Mouse (Mus musculus): ENCODE data around the gene Ccer2. TPM values are rescaled to one million over a fixed set of nuclear protein-coding genes. Genes with fewer than 3 reads are reported as not detected.
A peak's percentile ranks its signal among the peaks of the same experiment; 100 is the strongest.

Ccer2 gene
- not detected in 2 replicates for polyA plus RNA-seq (2015; fragmentation: Nextera tagmentation; extraction: Ambion mirVana)

GRCm38 (mm10) chr7:28756079-28756478, at the start of gene Ccer2:
Ccer2 (plus strand) TSS chr7:28756174.
- H3K9ac ChIP-seq: no peak within 1 kb of the TSS
- H3K27ac ChIP-seq: no peak within 1 kb of the TSS
- 0 out of 2 replicates have a peak, but pooled peaks have one; percentile 19 for ATAC-seq
- 2% methylated on average over 17 of the region's 17 CpGs for WGBS
- H3K27me3 ChIP-seq (replicated peaks): peaks cover 8% of the 10 kb centered on the region
- H3K4me1 ChIP-seq (replicated peaks): peaks cover 5% of the 10 kb centered on the region; the same call in 1 of the 2 replicates
- H3K36me3 ChIP-seq: peaks cover 17% of the 10 kb centered on the region
- peak within 1 kb of the TSS; percentile 17; the same call in 1 of the 2 replicates for H3K4me2 ChIP-seq (replicated peaks)
- no peaks in the 10 kb centered on the region for H3K9me3 ChIP-seq
- no peak within 1 kb of the TSS for H3K4me3 ChIP-seq (replicated peaks)

- H3K4me1 ChIP-seq (replicated peaks): no peaks in the 10 kb centered on the region
- H3K36me3 ChIP-seq: no peaks in the 10 kb centered on the region
- H3K27me3 ChIP-seq (replicated peaks): no peaks in the 10 kb centered on the region
- no peak for ATAC-seq
- H3K27ac ChIP-seq: no peak overlapping the region
- no peaks in the 10 kb centered on the region for H3K9me3 ChIP-seq
- no peak overlapping the region for H3K9ac ChIP-seq
- H3K4me2 ChIP-seq (replicated peaks): no peak overlapping the region
- no peak overlapping the region for H3K4me3 ChIP-seq (replicated peaks)
Measured at GRCm38 (mm10) chr7:28709454-28709853, 46.5 kb upstream of the Ccer2 start.

- H3K4me1 ChIP-seq (replicated peaks): no peaks in the 10 kb centered on the region
- WGBS: 69% methylated on average over 3 of the region's 3 CpGs
- H3K36me3 ChIP-seq: no peaks in the 10 kb centered on the region
Measured at GRCm38 (mm10) chr7:28710962-28711361, 45.0 kb upstream of the Ccer2 start.

GRCm38 (mm10) chr7:28714667-28715066, 41.3 kb upstream of the Ccer2 start:
- no peak for ATAC-seq
- Histone ChIP-seq H3K9me3 (no peaks in the 10 kb centered on the region), H3K27ac (no peak overlapping the region), H3K4me2 (replicated peaks) (no peak overlapping the region), H3K27me3 (replicated peaks) (no peaks in the 10 kb centered on the region), H3K4me1 (replicated peaks) (0 out of 2 replicates have a peak, but pooled peaks cover 2% of the 10 kb centered on the region), H3K9ac (no peak overlapping the region), H3K4me3 (replicated peaks) (no peak overlapping the region), H3K36me3 (no peaks in the 10 kb centered on the region)
- 74% methylated on average over 5 of the region's 5 CpGs for WGBS

More at GRCm38 (mm10) chr7:28710962-28711361, 45.0 kb upstream of the Ccer2 start:
- ATAC-seq: no peak
- Histone ChIP-seq H3K4me2 (replicated peaks) (no peak overlapping the region), H3K4me3 (replicated peaks) (no peak overlapping the region), H3K9ac (no peak overlapping the region), H3K27ac (no peak overlapping the region), H3K9me3 (no peaks in the 10 kb centered on the region), H3K27me3 (replicated peaks) (no peaks in the 10 kb centered on the region)

- no peak for ATAC-seq
Measured at GRCm38 (mm10) chr7:28715598-28715997, 40.4 kb upstream of the Ccer2 start.

GRCm38 (mm10) chr7:28716590-28717281, 39.2 kb upstream of the Ccer2 start, which contains the start of gene Fbxo17:
Fbxo17 (plus strand) TSS chr7:28716804.
- Histone ChIP-seq H3K27me3 (replicated peaks) (no peaks in the 10 kb centered on the region), H3K4me1 (replicated peaks) (0 out of 2 replicates have a peak, but pooled peaks cover 2% of the 10 kb centered on the region), H3K4me3 (replicated peaks) (peak within 1 kb of the TSS; percentile 51), H3K27ac (no peak within 1 kb of the TSS), H3K4me2 (replicated peaks) (peak within 1 kb of the TSS; percentile 91), H3K9ac (peak within 1 kb of the TSS; percentile 58), H3K36me3 (no peaks in the 10 kb centered on the region), H3K9me3 (no peaks in the 10 kb centered on the region)
- peak; percentile 83 for ATAC-seq
- 5% methylated on average over 36 of the region's 36 CpGs for WGBS

More at GRCm38 (mm10) chr7:28715598-28715997, 40.4 kb upstream of the Ccer2 start:
- no peak overlapping the region for H3K4me2 ChIP-seq (replicated peaks)
- H3K9me3 ChIP-seq: no peaks in the 10 kb centered on the region
- H3K4me3 ChIP-seq (replicated peaks): no peak overlapping the region
- H3K27ac ChIP-seq: no peak overlapping the region
- H3K9ac ChIP-seq: no peak overlapping the region
- H3K36me3 ChIP-seq: no peaks in the 10 kb centered on the region
- H3K4me1 ChIP-seq (replicated peaks): 0 out of 2 replicates have a peak, but pooled peaks cover 2% of the 10 kb centered on the region
- WGBS: 94% methylated on average over 2 of the region's 2 CpGs
- H3K27me3 ChIP-seq (replicated peaks): no peaks in the 10 kb centered on the region

GRCm38 (mm10) chr7:28717726-28718125, 38.2 kb upstream of the Ccer2 start:
- Histone ChIP-seq H3K27me3 (replicated peaks) (no peaks in the 10 kb centered on the region), H3K9me3 (no peaks in the 10 kb centered on the region), H3K27ac (no peak overlapping the region), H3K4me1 (replicated peaks) (0 out of 2 replicates have a peak, but pooled peaks cover 2% of the 10 kb centered on the region), H3K4me2 (replicated peaks) (no peak overlapping the region; the same call in 1 of the 2 replicates), H3K36me3 (no peaks in the 10 kb centered on the region), H3K4me3 (replicated peaks) (no peak overlapping the region), H3K9ac (no peak overlapping the region)
- 71% methylated on average over 10 of the region's 10 CpGs for WGBS
- no peak for ATAC-seq

- WGBS: 39% methylated on average over 4 of the region's 4 CpGs
- H3K4me3 ChIP-seq (replicated peaks): no peak overlapping the region
- H3K4me2 ChIP-seq (replicated peaks): no peak overlapping the region
- H3K36me3 ChIP-seq: no peaks in the 10 kb centered on the region
- H3K27me3 ChIP-seq (replicated peaks): no peaks in the 10 kb centered on the region
- no peak overlapping the region for H3K9ac ChIP-seq
- ATAC-seq: no peak
- no peak overlapping the region for H3K27ac ChIP-seq
- 0 out of 2 replicates have a peak, but pooled peaks cover 2% of the 10 kb centered on the region for H3K4me1 ChIP-seq (replicated peaks)
- no peaks in the 10 kb centered on the region for H3K9me3 ChIP-seq
Measured at GRCm38 (mm10) chr7:28719159-28719558, 36.8 kb upstream of the Ccer2 start.

- 81% methylated on average over 2 of the region's 2 CpGs for WGBS
- H3K4me3 ChIP-seq (replicated peaks): no peak overlapping the region
- H3K4me2 ChIP-seq (replicated peaks): no peak overlapping the region
- H3K4me1 ChIP-seq (replicated peaks): 0 out of 2 replicates have a peak, but pooled peaks cover 2% of the 10 kb centered on the region
- no peaks in the 10 kb centered on the region for H3K9me3 ChIP-seq
- H3K27ac ChIP-seq: no peak overlapping the region
- no peak overlapping the region for H3K9ac ChIP-seq
- H3K36me3 ChIP-seq: no peaks in the 10 kb centered on the region
- ATAC-seq: no peak
- no peaks in the 10 kb centered on the region for H3K27me3 ChIP-seq (replicated peaks)
Measured at GRCm38 (mm10) chr7:28719650-28720049, 36.3 kb upstream of the Ccer2 start.

GRCm38 (mm10) chr7:28720753-28721537, 35.0 kb upstream of the Ccer2 start:
- Histone ChIP-seq H3K36me3 (no peaks in the 10 kb centered on the region), H3K27ac (no peak overlapping the region), H3K4me1 (replicated peaks) (0 out of 2 replicates have a peak, but pooled peaks cover 2% of the 10 kb centered on the region), H3K4me3 (replicated peaks) (no peak overlapping the region), H3K4me2 (replicated peaks) (no peak overlapping the region), H3K9me3 (no peaks in the 10 kb centered on the region), H3K9ac (no peak overlapping the region), H3K27me3 (replicated peaks) (no peaks in the 10 kb centered on the region)
- 80% methylated on average over 3 of the region's 3 CpGs for WGBS
- no peak for ATAC-seq

- Histone ChIP-seq H3K4me2 (replicated peaks) (no peak overlapping the region), H3K9me3 (no peaks in the 10 kb centered on the region), H3K9ac (no peak overlapping the region), H3K4me3 (replicated peaks) (no peak overlapping the region), H3K4me1 (replicated peaks) (0 out of 2 replicates have a peak, but pooled peaks cover 2% of the 10 kb centered on the region), H3K27me3 (replicated peaks) (no peaks in the 10 kb centered on the region), H3K36me3 (no peaks in the 10 kb centered on the region), H3K27ac (no peak overlapping the region)
- ATAC-seq: no peak
- WGBS: 95% methylated on average over 7 of the region's 7 CpGs
Measured at GRCm38 (mm10) chr7:28722079-28722478, 33.9 kb upstream of the Ccer2 start.

GRCm38 (mm10) chr7:28724613-28725012, 31.4 kb upstream of the Ccer2 start:
- Histone ChIP-seq H3K4me3 (replicated peaks) (no peak overlapping the region), H3K4me1 (replicated peaks) (no peaks in the 10 kb centered on the region), H3K9me3 (no peaks in the 10 kb centered on the region), H3K27me3 (replicated peaks) (no peaks in the 10 kb centered on the region), H3K27ac (no peak overlapping the region), H3K36me3 (no peaks in the 10 kb centered on the region), H3K4me2 (replicated peaks) (no peak overlapping the region), H3K9ac (no peak overlapping the region)
- 95% methylated on average over 2 of the region's 2 CpGs for WGBS
- ATAC-seq: no peak
